Mouse (Mus musculus) left cerebral cortex, adult 2 months (tissue): ENCODE results near the gene Thrb. TPM values are rescaled to one million over a fixed set of nuclear protein-coding genes. Genes with fewer than 3 reads are reported as not detected.

ENCODE experiments used
- DNase-seq, 2 experiments: peaks; one replicate each; pipeline ENCODE4 v3.0.0; 2021 to 2022; ENCODE audit warnings: low spot score in 2 of 2, mixed read lengths in 1 of 2; ENCODE audit errors: extremely low spot score in 1 of 2
- H3K27ac ChIP-seq: fragments of 200-600 bp; 2 replicates; pipeline ENCODE4 v1.8.1; 2022
- H3K4me3 ChIP-seq: fragments of 200-600 bp; 2 replicates; pipeline ENCODE4 v1.8.1; 2022
- CTCF ChIP-seq: fragments of 200-600 bp; IDR thresholded peaks from 2 replicates; pipeline ENCODE4 v1.8.1; 2022; ENCODE audit warnings: antibody characterized with exemption, mild to moderate bottlenecking, moderate library complexity
- intact Hi-C: fragments of 180-260 bp; cut with DNase I; formaldehyde crosslinking; loops from one replicate; pipeline ENCODE4 v1.15.1; 2025
- total RNA-seq, 2 experiments: library from RNA; stranded (reverse); gene quantifications; 2 replicates each; pipeline ENCODE4 v1.2.3; 2021

The Thrb gene
- total RNA-seq, 2 experiments from 2014 or later: 97.1 to 98.6 TPM

DNA sequence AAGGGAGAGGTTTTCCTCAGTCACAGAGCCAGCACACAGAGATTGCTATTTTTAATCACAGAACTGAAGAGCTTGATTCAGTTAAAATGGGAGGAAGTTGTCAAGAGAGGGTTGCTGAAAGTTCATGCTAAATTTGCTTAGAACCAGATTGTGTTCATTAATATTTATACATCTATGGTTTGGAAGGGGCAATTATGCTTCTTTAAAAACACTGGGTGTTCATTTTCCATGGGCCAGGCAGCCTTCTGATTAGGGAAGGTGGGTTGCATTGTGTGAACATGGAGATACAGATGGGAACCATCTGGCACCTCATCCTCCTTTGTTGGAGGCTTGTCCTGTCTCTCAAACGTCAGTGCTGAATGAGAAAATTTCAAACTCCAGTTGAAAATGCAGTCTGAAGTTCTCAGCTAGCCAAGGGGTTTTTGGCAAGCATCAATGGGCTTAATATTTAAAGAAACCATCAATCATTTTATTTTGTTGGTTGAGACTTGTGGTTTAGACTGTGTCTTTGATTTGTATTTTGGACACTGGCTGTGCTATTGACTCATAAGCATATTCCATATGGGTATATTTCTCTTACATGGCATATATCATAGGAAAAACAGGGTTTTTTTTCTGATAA is 62.9 kb downstream of the Thrb start:
- H3K4me3 ChIP-seq: no peak overlapping the region
- DNase-seq: no peak
- intact Hi-C loops: loop anchor here (10.0 kb wide), 1 partner anchor 318 kb away; no protein-coding TSS in a partner anchor
- no peak overlapping the region for H3K27ac ChIP-seq
- no peak for TF ChIP-seq CTCF

- TF ChIP-seq CTCF: no peak
- intact Hi-C loops: loop anchor here (10.0 kb wide), 1 partner anchor 320 kb away; no protein-coding TSS in a partner anchor
- Histone ChIP-seq H3K27ac (no peak overlapping the region), H3K4me3 (no peak overlapping the region)
- DNase-seq: no peak
Measured at GRCm38 (mm10) chr14:17724577-17724976, 64.5 kb downstream of the Thrb start.

- no peak overlapping the region for H3K27ac ChIP-seq
- DNase-seq: no peak
- H3K4me3 ChIP-seq: no peak overlapping the region
- TF ChIP-seq CTCF: no peak
- intact Hi-C loops: loop anchor here (5.0 to 10.0 kb wide), 2 partner anchors 65 to 322 kb away; partner anchors contain the start of gene Thrb
Measured at GRCm38 (mm10) chr14:17726906-17727305, 66.8 kb downstream of the Thrb start.

GRCm38 (mm10) chr14:17727878-17728277 is 67.8 kb downstream of the Thrb start:
- DNase-seq: no peak
- intact Hi-C loops: loop anchor here (5.0 to 10.0 kb wide), 2 partner anchors 66 to 323 kb away; partner anchors contain the start of gene Thrb
- Histone ChIP-seq H3K27ac (no peak overlapping the region), H3K4me3 (no peak overlapping the region)
- no peak for TF ChIP-seq CTCF

GRCm38 (mm10) chr14:17728889-17729288 is 68.8 kb downstream of the Thrb start:
- no peak for DNase-seq
- intact Hi-C loops: loop anchor here (5.0 to 10.0 kb wide), 2 partner anchors 67 to 324 kb away; partner anchors contain the start of gene Thrb
- no peak overlapping the region for H3K4me3 ChIP-seq
- no peak overlapping the region for H3K27ac ChIP-seq
- TF ChIP-seq CTCF: no peak

DNA sequence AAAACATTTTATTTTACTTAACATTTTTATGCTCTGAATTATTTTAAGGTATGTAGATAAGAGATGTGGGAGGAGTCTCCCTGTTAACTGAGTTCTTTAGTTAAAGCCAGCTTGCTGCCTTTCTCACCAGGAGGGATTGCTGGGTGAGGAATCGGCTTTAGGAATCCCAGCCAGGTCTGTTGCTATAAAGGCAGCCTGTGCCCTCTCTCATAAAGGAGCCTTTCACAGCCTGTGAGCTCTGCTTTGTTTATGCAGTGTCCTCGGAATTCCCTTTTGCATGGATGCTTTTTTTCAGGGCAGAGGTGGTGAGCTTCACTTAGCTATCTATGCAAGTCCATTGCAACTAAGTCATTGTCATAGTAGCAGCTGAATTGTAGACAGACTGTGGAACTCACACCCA is 71.0 kb downstream of the Thrb start:
- intact Hi-C loops: loop anchor here (10.0 kb wide), 1 partner anchor 174 kb away; no protein-coding TSS in a partner anchor
- H3K27ac ChIP-seq: 0 out of 2 replicates have a peak overlapping the region, but pooled peaks have one; percentile 32
- no peak for TF ChIP-seq CTCF
- DNase-seq: no peak
- no peak overlapping the region for H3K4me3 ChIP-seq

- no peak for TF ChIP-seq CTCF
- intact Hi-C loops: loop anchor here (10.0 kb wide), 1 partner anchor 172 kb away; no protein-coding TSS in a partner anchor
- Histone ChIP-seq H3K27ac (no peak overlapping the region), H3K4me3 (no peak overlapping the region)
- no peak for DNase-seq
Measured at GRCm38 (mm10) chr14:17733077-17733778, 73.2 kb downstream of the Thrb start.

- no peak for TF ChIP-seq CTCF
- no peak overlapping the region for H3K27ac ChIP-seq
- DNase-seq: no peak
- intact Hi-C loops: loop anchor here (10.0 kb wide), 1 partner anchor 171 kb away; no protein-coding TSS in a partner anchor
- no peak overlapping the region for H3K4me3 ChIP-seq
Measured at GRCm38 (mm10) chr14:17733779-17734137, 73.7 kb downstream of the Thrb start.

- DNase-seq: no peak
Measured at GRCm38 (mm10) chr14:17735440-17735839, 75.4 kb downstream of the Thrb start.

DNA sequence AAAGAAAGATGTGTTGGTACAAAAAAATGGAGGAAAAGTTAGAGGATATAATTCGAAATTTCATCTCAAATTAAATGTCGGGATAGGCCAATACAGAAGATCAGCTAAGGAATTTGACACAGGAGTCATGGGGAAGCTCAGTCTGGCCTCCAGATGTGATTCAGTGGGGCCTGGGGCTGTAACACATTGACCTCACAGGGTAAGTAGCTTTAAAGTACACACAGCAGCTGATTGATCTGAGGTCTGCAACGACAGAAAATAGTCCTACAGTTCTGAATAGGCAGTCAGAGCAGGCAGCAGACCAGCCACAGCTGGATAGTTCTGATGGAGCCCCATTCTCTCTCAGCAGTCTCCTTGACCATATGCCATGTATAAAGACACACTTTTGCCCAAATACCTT is 80.8 kb downstream of the Thrb start:
- Histone ChIP-seq H3K4me3 (no peak overlapping the region), H3K27ac (no peak overlapping the region)
- DNase-seq: no peak
- no peak for TF ChIP-seq CTCF
- intact Hi-C loops: no loop called here

More at GRCm38 (mm10) chr14:17735440-17735839, 75.4 kb downstream of the Thrb start:
- Histone ChIP-seq H3K27ac (no peak overlapping the region), H3K4me3 (no peak overlapping the region)
- TF ChIP-seq CTCF: no peak
- intact Hi-C loops: loop anchor here (10.0 kb wide), 1 partner anchor 169 kb away; no protein-coding TSS in a partner anchor

DNA sequence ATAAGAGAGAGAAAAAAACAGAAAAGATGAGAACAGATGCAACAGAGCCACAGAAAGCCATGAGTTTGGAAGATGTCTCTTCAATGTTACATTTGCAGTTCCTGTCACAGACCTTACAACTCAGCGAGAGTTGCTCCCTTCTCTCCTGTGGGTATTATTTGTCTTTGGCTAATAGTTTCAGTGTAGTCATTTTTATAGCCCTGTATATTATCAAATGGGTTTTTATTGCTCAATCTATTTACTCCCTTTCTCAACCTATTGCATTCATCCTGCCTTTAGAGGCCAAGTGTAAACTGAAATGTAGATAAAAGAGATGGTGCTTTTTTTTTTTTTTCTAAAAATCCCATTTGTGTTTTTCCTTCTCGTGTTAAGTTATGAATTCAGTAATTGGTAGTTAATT is 82.2 kb downstream of the Thrb start:
- no peak for TF ChIP-seq CTCF
- no peak for DNase-seq
- intact Hi-C loops: no loop called here
- no peak overlapping the region for H3K27ac ChIP-seq
- no peak overlapping the region for H3K4me3 ChIP-seq
